Mouse (Mus musculus) kidney, adult 2 months (tissue): ENCODE data around the gene Cd38. TPM values are rescaled to one million over a fixed set of nuclear protein-coding genes. Genes with fewer than 3 reads are reported as not detected.

Experiments
- DNase-seq: peaks from one replicate; pipeline ENCODE4 v3.0.0; 2021
- H3K27ac ChIP-seq: fragments of 200-500 bp; 2 replicates; pipeline ENCODE4 v1.5.1; 2012; ENCODE audit warnings: low read depth, low read length, control low read depth, inconsistent platforms; ENCODE audit not compliant: insufficient read depth
- H3K27me3 ChIP-seq: fragments of 200-500 bp; replicated peaks from 2 replicates; pipeline ENCODE4 v1.6.1; 2012; ENCODE audit warnings: mild to moderate bottlenecking, moderate library complexity, low read length, inconsistent platforms; ENCODE audit not compliant: control insufficient read depth, insufficient read depth
- H3K36me3 ChIP-seq: fragments of 200-500 bp; 2 replicates; pipeline ENCODE4 v1.6.1; 2012; ENCODE audit warnings: mild to moderate bottlenecking, moderate library complexity, low read length, inconsistent platforms; ENCODE audit not compliant: control insufficient read depth, insufficient read depth
- H3K4me1 ChIP-seq: fragments of 200-500 bp; 2 replicates; pipeline ENCODE4 v1.6.1; 2011; ENCODE audit warnings: low read length; ENCODE audit not compliant: control insufficient read depth, insufficient read depth
- H3K4me3 ChIP-seq: fragments of 200-500 bp; 2 replicates; pipeline ENCODE4 v1.5.1; 2011; ENCODE audit warnings: mild to moderate bottlenecking, low read depth, low read length, control low read depth; ENCODE audit not compliant: insufficient read depth
- CTCF ChIP-seq: fragments of 200-500 bp; conservative IDR thresholded peaks from 2 replicates; pipeline ENCODE4 v1.5.1; 2011; ENCODE audit warnings: low read depth, mild to moderate bottlenecking, control low read depth, low read length, moderate library complexity, mixed read lengths; ENCODE audit not compliant: insufficient read depth, insufficient read length
- POLR2A ChIP-seq: fragments of 200-500 bp; IDR thresholded peaks from one replicate; pipeline ENCODE4 v1.6.1; 2011; ENCODE audit warnings: low read depth, low read length, control low read depth
- WGBS: fragments of 180-500 bp; shearing (Covaris S2); methylation state at CpG from one replicate; pipeline ENCODE4 v1.1.7; 2018; 5-methylcytosine and 5-hydroxymethylcytosine counted together
- polyA plus RNA-seq: library from polyadenylated mRNA; depleted of rRNA; stranded (reverse); fragments of >200 nt; gene quantifications from 2 replicates; pipeline ENCODE4 v1.2.3, GENCODE M21; 2012

The Cd38 gene
- polyA plus RNA-seq, 1 experiment: 7.9 TPM

- Histone ChIP-seq H3K27me3 (no peaks in the 10 kb centered on the region), H3K4me3 (no peak overlapping the region), H3K36me3 (no peaks in the 10 kb centered on the region), H3K4me1 (no peaks in the 10 kb centered on the region), H3K27ac (no peak overlapping the region)
- 94% methylated on average over 2 of the region's 2 CpGs for WGBS
- no peak for DNase-seq
- TF ChIP-seq POLR2A: no peak
- no peak for TF ChIP-seq CTCF
These were observed 41.5 kb upstream of the Cd38 start for GRCm38 (mm10) chr5:43826883-43827282.

DNA sequence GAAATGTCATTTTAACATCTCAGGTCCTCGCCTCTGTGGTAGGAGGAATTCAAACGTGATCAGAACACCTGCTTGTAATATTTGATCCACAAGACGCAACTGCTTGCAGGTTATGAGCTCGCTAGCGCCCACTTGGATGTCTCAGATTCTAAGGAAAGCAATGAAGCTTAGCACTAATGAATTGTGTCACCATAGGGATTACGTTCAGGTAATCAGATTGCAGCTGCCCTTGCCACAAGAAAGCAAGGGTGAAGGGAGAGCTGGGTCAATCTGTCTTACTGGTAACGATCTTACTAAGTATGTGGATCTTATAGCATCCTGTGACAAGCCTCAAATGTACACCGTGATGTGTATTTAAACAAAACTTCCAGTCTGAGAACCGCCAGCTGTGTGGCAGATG is 41.0 kb upstream of the Cd38 start:
- Histone ChIP-seq H3K27me3 (no peaks in the 10 kb centered on the region), H3K36me3 (no peaks in the 10 kb centered on the region), H3K4me1 (no peaks in the 10 kb centered on the region), H3K4me3 (no peak overlapping the region), H3K27ac (no peak overlapping the region)
- 57% methylated on average over 9 of the region's 9 CpGs for WGBS
- no peak for TF ChIP-seq CTCF
- no peak for TF ChIP-seq POLR2A
- DNase-seq: no peak

GRCm38 (mm10) chr5:43836590-43836989 is 31.8 kb upstream of the Cd38 start:
- H3K4me1 ChIP-seq: no peaks in the 10 kb centered on the region
- H3K27ac ChIP-seq: no peak overlapping the region
- H3K36me3 ChIP-seq: no peaks in the 10 kb centered on the region
- TF ChIP-seq CTCF: 0 out of 2 replicates have a peak, but pooled peaks have one; percentile 29
- TF ChIP-seq POLR2A: no peak
- no peak overlapping the region for H3K4me3 ChIP-seq
- WGBS: 86% methylated on average over 7 of the region's 7 CpGs
- no peaks in the 10 kb centered on the region for H3K27me3 ChIP-seq
- no peak for DNase-seq

DNA sequence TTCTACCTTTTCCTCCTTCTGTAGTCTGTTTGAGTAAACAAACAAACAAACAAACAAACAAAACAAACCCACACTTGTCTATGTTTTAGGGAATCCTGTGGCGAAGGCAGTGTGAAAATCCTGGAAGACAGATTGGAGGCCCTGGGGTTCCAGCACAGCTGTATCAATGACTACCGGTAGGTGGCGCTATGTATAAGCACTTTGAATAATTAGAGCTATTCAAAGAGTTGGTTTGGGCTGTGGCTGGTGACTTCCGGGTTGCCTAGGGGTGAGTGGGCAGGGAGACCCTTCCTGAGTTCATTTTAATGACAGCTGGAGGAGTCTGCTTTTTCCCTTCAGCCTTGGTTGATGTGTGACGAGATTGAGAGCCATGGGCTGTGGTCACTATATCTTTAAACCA is 31.0 kb upstream of the Cd38 start:
- no peaks in the 10 kb centered on the region for H3K36me3 ChIP-seq
- no peak overlapping the region for H3K27ac ChIP-seq
- no peak overlapping the region for H3K4me3 ChIP-seq
- H3K27me3 ChIP-seq: no peaks in the 10 kb centered on the region
- WGBS: 43% methylated on average over 5 of the region's 5 CpGs
- peak; percentile 37 for DNase-seq
- TF ChIP-seq POLR2A (no peak), CTCF (peak; percentile 55)
- no peaks in the 10 kb centered on the region for H3K4me1 ChIP-seq

GRCm38 (mm10) chr5:43841144-43842010 is 27.0 kb upstream of the Cd38 start:
- TF ChIP-seq CTCF (peak; percentile 36), POLR2A (no peak)
- 26% methylated on average over 11 of the region's 11 CpGs for WGBS
- no peaks in the 10 kb centered on the region for H3K36me3 ChIP-seq
- peak overlapping the region; percentile 76 for H3K4me3 ChIP-seq
- peak; percentile 49 for DNase-seq
- H3K27me3 ChIP-seq: no peaks in the 10 kb centered on the region
- no peaks in the 10 kb centered on the region for H3K4me1 ChIP-seq
- peak overlapping the region; percentile 39; the same call in 1 of the 2 replicates for H3K27ac ChIP-seq

DNA sequence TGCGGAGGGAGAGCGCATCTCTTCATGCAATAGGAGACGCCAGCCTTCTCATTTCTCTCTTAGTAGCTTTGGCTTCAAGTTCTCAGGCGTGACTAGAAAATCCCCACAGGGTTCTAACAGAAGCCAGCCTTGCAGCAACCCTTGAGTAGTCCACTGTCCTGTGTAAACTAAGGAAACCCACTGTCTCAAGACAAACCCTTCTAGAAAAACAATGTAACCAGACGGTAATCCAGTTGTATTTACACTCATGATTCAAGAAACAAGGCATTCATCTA is 26.4 kb upstream of the Cd38 start:
- Histone ChIP-seq H3K27me3 (no peaks in the 10 kb centered on the region), H3K4me3 (peak overlapping the region; percentile 76), H3K27ac (peak overlapping the region; percentile 39; the same call in 1 of the 2 replicates), H3K36me3 (no peaks in the 10 kb centered on the region), H3K4me1 (no peaks in the 10 kb centered on the region)
- no peak for TF ChIP-seq CTCF
- no peak for TF ChIP-seq POLR2A
- no peak for DNase-seq
- WGBS: 69% methylated on average over 5 of the region's 5 CpGs

GRCm38 (mm10) chr5:43842576-43843155 is 25.7 kb upstream of the Cd38 start:
- 47% methylated on average over 3 of the region's 3 CpGs for WGBS
- Histone ChIP-seq H3K4me3 (no peak overlapping the region), H3K36me3 (no peaks in the 10 kb centered on the region), H3K27ac (no peak overlapping the region), H3K4me1 (no peaks in the 10 kb centered on the region), H3K27me3 (no peaks in the 10 kb centered on the region)
- DNase-seq: no peak
- TF ChIP-seq POLR2A (no peak), CTCF (no peak)
